Mouse (Mus musculus) lung, postnatal 0 days (tissue): Measurements from ENCODE around the gene Sptbn4. TPM values are rescaled to one million over a fixed set of nuclear protein-coding genes. Genes with fewer than 3 reads are reported as not detected.

Source experiments
- ATAC-seq: fragments of 200-750 bp; cut with Nextera tagmentation; 2 replicates; pipeline ENCODE4 v1.8.0; 2017; ENCODE audit warnings: moderate library complexity
- DNase-seq: peaks from one replicate; pipeline ENCODE4 v3.0.0-alpha.2; 2016; ENCODE audit warnings: low spot score
- H3K27ac ChIP-seq: fragments of 300-500 bp; sonication (generic); 2 replicates; pipeline ENCODE4 v1.5.1; 2014; ENCODE audit warnings: antibody characterized with exemption, mild to moderate bottlenecking, low read length, mixed read lengths
- H3K27me3 ChIP-seq: fragments of 300-500 bp; sonication (generic); replicated peaks from 2 replicates; pipeline ENCODE4 v1.6.1; 2014; ENCODE audit warnings: low read length, mixed read lengths; ENCODE audit not compliant: insufficient read depth
- H3K36me3 ChIP-seq: fragments of 300-500 bp; sonication (generic); 2 replicates; pipeline ENCODE4 v1.6.1; 2014; ENCODE audit warnings: low read length, mixed read lengths; ENCODE audit not compliant: insufficient read depth
- H3K4me1 ChIP-seq: fragments of 300-500 bp; sonication (generic); 2 replicates; pipeline ENCODE4 v1.6.1; 2014; ENCODE audit warnings: antibody characterized with exemption, low read depth, low read length, mixed read lengths; ENCODE audit not compliant: insufficient read depth
- H3K4me2 ChIP-seq: fragments of 300-500 bp; sonication (generic); replicated peaks from 2 replicates; pipeline ENCODE4 v1.6.1; 2014; ENCODE audit warnings: low read depth, mild to moderate bottlenecking, low read length, moderate library complexity, mixed read lengths
- H3K4me3 ChIP-seq: fragments of 300-500 bp; sonication (generic); 2 replicates; pipeline ENCODE4 v1.5.1; 2014; ENCODE audit warnings: low read depth, low read length
- H3K9ac ChIP-seq: fragments of 300-500 bp; sonication (generic); replicated peaks from 2 replicates; pipeline ENCODE4 v1.6.1; 2014; ENCODE audit warnings: low read depth, mild to moderate bottlenecking
- H3K9me3 ChIP-seq: fragments of 300-500 bp; sonication (generic); 2 replicates; pipeline ENCODE4 v1.6.1; 2016; ENCODE audit warnings: low read length, mixed read lengths
- CTCF ChIP-seq: IDR thresholded peaks from 2 replicates; pipeline ENCODE4 v1.5.1; 2016; ENCODE audit warnings: antibody characterized with exemption, mild to moderate bottlenecking
- EP300 ChIP-seq: IDR thresholded peaks from 2 replicates; pipeline ENCODE4 v1.6.1; 2016; ENCODE audit warnings: antibody characterized with exemption, mild to moderate bottlenecking, control low read depth
- WGBS: fragments of 180-500 bp; shearing (Covaris S2); extraction: QIAGEN DNeasy Blood & Tissue Kit; methylation state at CpG from one replicate; pipeline ENCODE4 v1.1.7; 2014; 5-methylcytosine and 5-hydroxymethylcytosine counted together
- polyA plus RNA-seq: library from polyadenylated mRNA; unstranded; fragments of >200 nt; fragmentation: Nextera tagmentation; extraction: Ambion mirVana; gene quantifications from 2 replicates; pipeline ENCODE4 v1.2.1, GENCODE M21; 2015

The Sptbn4 gene
- polyA plus RNA-seq, 1 experiment from 2014 or later = 0.20 TPM

DNA sequence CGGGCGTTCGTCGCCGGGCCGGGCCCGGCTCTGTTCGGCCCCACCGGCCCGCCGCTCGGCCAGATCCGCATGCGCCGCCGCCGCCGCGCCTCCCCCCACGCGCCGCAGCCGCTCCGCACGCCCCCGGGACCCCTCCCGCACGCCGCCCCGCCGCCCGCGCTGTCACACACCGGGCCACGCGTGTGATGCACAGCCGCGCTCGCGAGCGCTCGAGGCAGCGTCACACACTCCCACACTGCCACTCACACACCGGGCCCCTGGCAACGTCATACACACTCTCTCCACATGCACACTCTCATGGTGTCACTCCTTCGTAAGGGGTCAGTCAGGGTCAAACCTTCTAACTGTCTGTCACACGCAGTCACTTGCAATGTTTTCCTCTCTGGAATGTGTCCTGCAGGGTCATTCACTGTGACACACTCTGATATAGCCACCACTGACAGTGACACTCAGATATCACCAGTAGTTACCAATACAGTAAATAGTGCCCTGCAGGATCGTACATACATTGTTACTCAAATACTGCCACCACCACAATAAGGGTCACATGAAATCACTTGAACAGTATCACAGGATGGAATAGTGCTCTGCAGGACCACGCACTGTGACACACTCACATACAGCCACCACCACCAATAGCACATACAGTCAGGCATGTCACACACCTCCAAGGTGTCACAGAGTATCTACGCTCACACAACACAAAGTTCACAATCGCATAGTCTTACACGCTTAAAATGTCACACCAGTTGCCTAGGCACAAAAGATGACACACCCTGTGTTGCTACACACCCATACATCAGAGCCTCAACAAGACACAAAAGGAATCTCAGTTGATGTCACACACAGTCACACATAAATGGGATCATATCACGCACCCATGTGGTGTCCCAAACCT lies 716 bp downstream of the Sptbn4 start:
- Histone ChIP-seq H3K4me1 (peaks cover 2% of the 10 kb centered on the region; the same call in 1 of the 2 replicates), H3K9ac (no peak overlapping the region), H3K9me3 (no peaks in the 10 kb centered on the region), H3K36me3 (no peaks in the 10 kb centered on the region), H3K4me2 (peak overlapping the region; percentile 95), H3K27ac (no peak overlapping the region), H3K4me3 (peak overlapping the region; percentile 60), H3K27me3 (0 out of 2 replicates have a peak, but pooled peaks cover 7% of the 10 kb centered on the region)
- DNase-seq = peak; percentile 38
- TF ChIP-seq EP300 (no peak), CTCF (no peak)
- no peak; the same call in 1 of the 2 replicates for ATAC-seq
- WGBS = 8% methylated on average over 36 of the region's 53 CpGs

DNA sequence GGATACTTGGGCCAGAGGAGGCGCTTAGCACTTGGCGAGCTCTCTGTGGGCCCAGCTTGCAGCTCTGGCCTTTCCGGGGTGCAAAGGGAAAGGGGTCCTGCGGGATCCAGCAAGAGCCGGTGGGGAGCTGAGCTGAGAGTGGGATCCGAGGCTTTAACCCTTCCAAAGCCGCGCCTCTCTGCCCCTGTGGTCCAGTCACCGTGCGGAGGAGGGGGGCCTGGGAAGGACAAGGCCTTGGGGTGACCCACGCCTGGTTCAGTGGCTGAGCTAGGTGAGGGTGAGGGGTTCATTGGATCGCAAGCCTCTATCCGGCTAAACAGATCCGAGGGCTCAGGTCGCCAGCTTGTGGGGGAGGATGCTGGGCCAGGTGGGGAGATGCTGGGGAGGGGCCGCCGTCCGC lies 1.4 kb downstream of the Sptbn4 start:
- H3K9ac ChIP-seq = no peak overlapping the region
- H3K4me2 ChIP-seq = peak overlapping the region; percentile 87
- no peaks in the 10 kb centered on the region for H3K9me3 ChIP-seq
- no peak for ATAC-seq
- 0 out of 2 replicates have a peak, but pooled peaks cover 7% of the 10 kb centered on the region for H3K27me3 ChIP-seq
- H3K4me1 ChIP-seq = peaks cover 2% of the 10 kb centered on the region; the same call in 1 of the 2 replicates
- no peak for TF ChIP-seq CTCF
- no peak for TF ChIP-seq EP300
- peak overlapping the region; percentile 39 for H3K4me3 ChIP-seq
- no peaks in the 10 kb centered on the region for H3K36me3 ChIP-seq
- no peak for DNase-seq
- WGBS = 6% methylated on average over 14 of the region's 18 CpGs
- H3K27ac ChIP-seq = no peak overlapping the region

DNA sequence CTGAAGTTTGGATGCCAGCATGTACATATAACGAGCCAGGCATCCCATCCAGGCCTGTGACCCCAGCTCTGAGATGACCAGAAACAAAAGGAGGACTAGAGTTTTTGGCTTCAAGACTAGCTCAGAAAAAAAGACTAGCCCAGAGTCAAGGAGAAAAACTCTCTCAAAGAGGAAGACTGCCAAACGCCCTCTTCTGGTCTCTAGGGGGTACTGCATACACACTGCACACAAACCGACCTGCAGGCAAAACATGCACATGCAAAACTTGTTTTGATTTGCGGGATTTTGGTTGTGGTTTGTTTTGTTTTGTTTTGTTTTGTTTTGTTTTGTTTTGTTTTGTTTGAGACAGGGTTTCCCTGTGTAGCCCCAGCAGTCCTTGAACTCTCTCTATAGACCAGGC lies 7.5 kb downstream of the Sptbn4 start:
- WGBS = 77% methylated on average over 4 of the region's 4 CpGs
- ATAC-seq (no peak), DNase-seq (no peak)
- no peak overlapping the region for H3K4me3 ChIP-seq
- no peak overlapping the region for H3K27ac ChIP-seq
- no peak overlapping the region for H3K4me2 ChIP-seq
- no peaks in the 10 kb centered on the region for H3K9me3 ChIP-seq
- no peak overlapping the region for H3K9ac ChIP-seq
- H3K27me3 ChIP-seq = no peaks in the 10 kb centered on the region
- no peaks in the 10 kb centered on the region for H3K36me3 ChIP-seq
- H3K4me1 ChIP-seq = no peaks in the 10 kb centered on the region
- TF ChIP-seq EP300 (no peak), CTCF (peak; percentile 36)

DNA sequence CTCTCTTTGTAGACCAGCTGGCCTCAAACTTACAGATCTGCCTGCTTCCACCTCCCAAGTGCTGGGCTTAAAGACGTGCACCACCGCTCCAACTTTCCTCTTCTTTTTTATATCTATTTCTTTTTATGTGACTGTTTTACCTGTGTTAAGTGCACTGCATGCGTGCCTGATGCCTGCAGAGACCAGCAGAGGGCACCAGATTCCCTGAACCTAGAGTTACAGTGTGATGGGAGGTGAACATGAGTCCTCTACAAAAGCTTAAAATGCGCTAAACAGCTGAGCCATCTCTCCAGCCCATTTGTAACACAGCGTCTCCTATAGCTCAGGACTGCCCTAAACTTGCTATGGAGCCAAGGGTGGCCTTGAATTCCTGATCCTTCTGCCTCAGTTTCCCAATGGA lies 9.9 kb downstream of the Sptbn4 start:
- ATAC-seq = no peak
- peak; percentile 16 for DNase-seq
- TF ChIP-seq CTCF = peak; percentile 68
- no peak for TF ChIP-seq EP300

DNA sequence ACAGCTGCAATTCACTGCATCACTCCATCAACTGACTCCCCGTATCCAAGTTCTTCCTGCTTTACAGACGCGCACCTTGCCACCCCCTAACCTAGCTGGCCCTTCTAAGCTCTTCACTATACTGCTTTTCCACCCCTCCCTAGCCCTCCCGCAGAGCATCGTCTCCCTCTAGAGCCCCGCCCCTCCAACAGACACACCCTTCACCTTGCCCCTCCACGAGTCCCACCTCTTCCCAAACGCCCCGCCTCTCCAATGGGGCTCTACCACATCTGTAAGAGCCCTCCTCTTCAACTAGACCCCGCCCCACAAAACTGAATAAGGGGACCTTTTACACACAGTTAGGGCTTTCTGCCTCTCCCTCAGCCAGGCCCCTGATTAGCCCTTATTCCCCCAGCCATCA lies 13.7 kb downstream of the Sptbn4 start:
- Histone ChIP-seq H3K27ac (no peak overlapping the region), H3K27me3 (no peaks in the 10 kb centered on the region), H3K4me3 (no peak overlapping the region), H3K4me2 (no peak overlapping the region), H3K4me1 (no peaks in the 10 kb centered on the region), H3K9me3 (no peaks in the 10 kb centered on the region), H3K9ac (no peak overlapping the region), H3K36me3 (no peaks in the 10 kb centered on the region)
- no peak for TF ChIP-seq CTCF
- no peak for TF ChIP-seq EP300
- ATAC-seq (0 out of 2 replicates have a peak, but pooled peaks have one; percentile 8), DNase-seq (no peak)
- WGBS = 12% methylated on average over 10 of the region's 10 CpGs

More for the DNA sequence above, 9.9 kb downstream of the Sptbn4 start:
- no peaks in the 10 kb centered on the region for H3K27me3 ChIP-seq
- no peak overlapping the region for H3K27ac ChIP-seq
- no peaks in the 10 kb centered on the region for H3K4me1 ChIP-seq
- no peaks in the 10 kb centered on the region for H3K9me3 ChIP-seq
- 57% methylated on average over 5 of the region's 5 CpGs for WGBS
- H3K9ac ChIP-seq = no peak overlapping the region
- no peaks in the 10 kb centered on the region for H3K36me3 ChIP-seq
- H3K4me3 ChIP-seq = no peak overlapping the region
- H3K4me2 ChIP-seq = no peak overlapping the region

DNA sequence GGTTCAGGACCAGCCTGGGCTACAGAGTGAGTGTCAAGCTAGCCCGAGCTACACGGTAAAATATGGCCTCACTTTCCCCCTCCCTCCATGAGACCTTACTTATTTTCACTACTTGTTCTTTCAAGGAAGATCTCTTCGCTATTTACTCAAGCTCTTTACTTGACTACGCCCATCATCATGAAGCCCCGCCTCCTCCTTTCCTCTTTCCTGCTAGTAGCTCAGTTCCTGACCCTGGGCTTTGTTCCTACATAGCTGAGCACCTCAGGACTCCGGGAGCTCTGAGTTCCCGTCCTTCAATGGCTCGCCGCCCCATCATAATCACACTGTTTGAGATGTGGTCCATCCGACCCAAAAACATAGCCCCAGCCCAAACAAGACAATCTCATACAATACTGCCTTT lies 14.1 kb downstream of the Sptbn4 start:
- H3K36me3 ChIP-seq = no peaks in the 10 kb centered on the region
- 24% methylated on average over 10 of the region's 10 CpGs for WGBS
- H3K9ac ChIP-seq = no peak overlapping the region
- TF ChIP-seq EP300 (no peak), CTCF (no peak)
- no peak overlapping the region for H3K4me2 ChIP-seq
- no peaks in the 10 kb centered on the region for H3K9me3 ChIP-seq
- H3K4me1 ChIP-seq = no peaks in the 10 kb centered on the region
- H3K4me3 ChIP-seq = no peak overlapping the region
- H3K27me3 ChIP-seq = no peaks in the 10 kb centered on the region
- ATAC-seq = no peak
- peak; percentile 7 for DNase-seq
- H3K27ac ChIP-seq = no peak overlapping the region
